In genomic region chr9:50845081-50845480, GRCm38 (mm10) we compare ENCODE assay signal across 7 mouse cellular contexts. TPM values are rescaled to one million over a fixed set of nuclear protein-coding genes. Genes with fewer than 3 reads are reported as not detected.
DNase-seq lines count a peak whose midpoint lies in the region; ATAC-seq and TF ChIP-seq lines count a peak whose summit lies in the region.

TSS of gene Ppp2r1b (plus strand) at chr9:50845301.

- no peak within 1 kb of the TSS for H3K27ac ChIP-seq in thymus, adult 2 months (ENCODE audit: control insufficient read depth, insufficient read depth, low read length)
- no peak within 1 kb of the TSS for H3K27ac ChIP-seq in embryonic facial prominence, embryonic 15.5 days (replicated peaks)
- H3K27ac ChIP-seq in hindbrain, embryonic 14.5 days, result no peak within 1 kb of the TSS
- no peak within 1 kb of the TSS for H3K27ac ChIP-seq in liver, embryonic 15.5 days (replicated peaks)

- H3K27me3 ChIP-seq in thymus, adult 2 months (ENCODE audit: control insufficient read depth, insufficient read depth, low read length), result no peaks in the 10 kb centered on the region
- H3K27me3 ChIP-seq in embryonic facial prominence, embryonic 15.5 days, result no peaks in the 10 kb centered on the region
- no peaks in the 10 kb centered on the region for H3K27me3 ChIP-seq in hindbrain, embryonic 14.5 days (ENCODE audit: control insufficient read depth, insufficient read depth, low read length)
- H3K27me3 ChIP-seq in liver, embryonic 15.5 days, result no peaks in the 10 kb centered on the region

- no peaks in the 10 kb centered on the region for H3K36me3 ChIP-seq in thymus, adult 2 months (ENCODE audit: control insufficient read depth, insufficient read depth, low read length)
- peaks cover 9% of the 10 kb centered on the region; the same call in 1 of the 2 replicates for H3K36me3 ChIP-seq in embryonic facial prominence, embryonic 15.5 days
- peaks cover 31% of the 10 kb centered on the region for H3K36me3 ChIP-seq in hindbrain, embryonic 14.5 days (replicated peaks; ENCODE audit: control insufficient read depth, insufficient read depth)
- 0 out of 2 replicates have a peak, but pooled peaks cover 3% of the 10 kb centered on the region for H3K36me3 ChIP-seq in liver, embryonic 15.5 days (replicated peaks)

- H3K9ac ChIP-seq in embryonic facial prominence, embryonic 15.5 days, result no peak within 1 kb of the TSS
- no peak within 1 kb of the TSS for H3K9ac ChIP-seq in hindbrain, embryonic 14.5 days
- no peak within 1 kb of the TSS for H3K9ac ChIP-seq in liver, embryonic 15.5 days

- WGBS in thymus, adult 2 months, result over 99% methylated on average over 3 of the region's 3 CpGs
- 85% methylated on average over 3 of the region's 3 CpGs for WGBS in embryonic facial prominence, embryonic 15.5 days
- 95% methylated on average over 3 of the region's 3 CpGs for WGBS in hindbrain, embryonic 14.5 days
- WGBS in liver, embryonic 15.5 days (ENCODE audit: insufficient replicate concordance), result 83% methylated on average over 3 of the region's 3 CpGs

- no peak within 1 kb of the TSS for H3K4me2 ChIP-seq in embryonic facial prominence, embryonic 15.5 days (replicated peaks)
- no peak within 1 kb of the TSS for H3K4me2 ChIP-seq in hindbrain, embryonic 14.5 days (replicated peaks)
- H3K4me2 ChIP-seq in liver, embryonic 15.5 days, result no peak within 1 kb of the TSS

- DNase-seq in thymus, adult 2 months, result no peak
- DNase-seq in thymus, postnatal 25 days, result no peak
- no peak for DNase-seq in hindbrain, embryonic 14.5 days (ENCODE audit: low spot score)
- no peak for DNase-seq in c-Kit-positive CD71-positive TER-119-positive erythroid progenitor cells, embryonic 14.5 days (ENCODE audit: low spot score)
- DNase-seq in ovary, postnatal 10 days (ENCODE audit: low spot score), result no peak

- H3K9me3 ChIP-seq in embryonic facial prominence, embryonic 15.5 days (replicated peaks), result no peaks in the 10 kb centered on the region
- no peaks in the 10 kb centered on the region for H3K9me3 ChIP-seq in hindbrain, embryonic 14.5 days (ENCODE audit: control insufficient read depth, low read length)
- H3K9me3 ChIP-seq in liver, embryonic 15.5 days (replicated peaks), result no peaks in the 10 kb centered on the region

- peaks cover 12% of the 10 kb centered on the region for H3K4me1 ChIP-seq in thymus, adult 2 months (replicated peaks; ENCODE audit: control insufficient read depth, insufficient read depth, low read length)
- H3K4me1 ChIP-seq in embryonic facial prominence, embryonic 15.5 days, result peaks cover 8% of the 10 kb centered on the region
- H3K4me1 ChIP-seq in hindbrain, embryonic 14.5 days (replicated peaks; ENCODE audit: control insufficient read depth, insufficient read depth, low read length), result no peaks in the 10 kb centered on the region
- peaks cover 47% of the 10 kb centered on the region for H3K4me1 ChIP-seq in liver, embryonic 15.5 days (replicated peaks)

- no peak within 1 kb of the TSS for H3K4me3 ChIP-seq in thymus, adult 2 months (ENCODE audit: control insufficient read depth, insufficient read depth, low read length)
- no peak within 1 kb of the TSS for H3K4me3 ChIP-seq in embryonic facial prominence, embryonic 15.5 days (replicated peaks)
- no peak within 1 kb of the TSS for H3K4me3 ChIP-seq in hindbrain, embryonic 14.5 days (replicated peaks; ENCODE audit: low read length)
- no peak within 1 kb of the TSS for H3K4me3 ChIP-seq in liver, embryonic 15.5 days (replicated peaks)

- TF ChIP-seq POLR2A in thymus, adult 2 months (IDR thresholded peaks at IDR 0.05; ENCODE audit: control insufficient read depth, extremely low read depth, insufficient read depth, low read length, poor library complexity), result no peak

- TF ChIP-seq CTCF in thymus, adult 2 months (IDR thresholded peaks at IDR 0.05; ENCODE audit: borderline replicate concordance, control insufficient read depth, extremely low read depth, insufficient read depth, low read length, poor library complexity), result no peak

- ATAC-seq in embryonic facial prominence, embryonic 15.5 days (ENCODE audit: insufficient number of reproducible peaks, low FRiP score, low TSS enrichment, low read depth), result no peak
- no peak for ATAC-seq in hindbrain, embryonic 14.5 days (ENCODE audit: low FRiP score)
- no peak for ATAC-seq in liver, embryonic 15.5 days (ENCODE audit: insufficient read depth)

RNA-seq across cellular contexts. Expression of gene Ppp2r1b, which starts in this region (rescaled TPM):
- 17.1 and 19.7 TPM in 2 replicates for polyA plus RNA-seq in thymus, adult 2 months (2012; rRNA removed)
- polyA plus RNA-seq in embryonic facial prominence, embryonic 15.5 days (2015; fragmentation: Nextera tagmentation; extraction: Ambion mirVana), result 54.3 and 58.9 TPM in 2 replicates
- polyA plus RNA-seq in hindbrain, embryonic 14.5 days (2014; fragmentation: Nextera tagmentation; extraction: Ambion mirVana), result 49.0 and 55.3 TPM in 2 replicates
- polyA plus RNA-seq in liver, embryonic 15.5 days (2015; fragmentation: Nextera tagmentation; extraction: Ambion mirVana), result 68.8 and 70.2 TPM in 2 replicates
